In the genomic region with DNA sequence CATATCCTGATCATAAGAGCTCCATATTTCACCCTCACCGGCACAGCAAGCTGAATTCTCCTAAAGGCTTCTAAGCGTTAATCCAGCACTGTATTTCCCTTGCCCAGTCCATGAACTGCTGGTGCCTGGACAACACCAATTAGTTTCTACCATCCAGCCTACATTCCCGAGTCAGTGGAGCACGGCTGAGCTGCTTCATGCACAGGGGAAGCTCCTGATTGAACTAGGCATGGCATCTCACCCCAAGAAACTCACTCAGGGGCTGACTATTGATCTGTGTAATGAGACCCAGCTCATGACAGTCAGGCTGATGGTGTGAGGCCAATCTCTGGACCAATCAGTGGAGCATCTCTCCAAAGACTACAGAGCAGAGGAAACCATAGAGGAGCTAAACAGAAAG, we compare ENCODE assay signal across 25 mouse cellular contexts.
DNase-seq lines count a peak whose midpoint lies in the region; ATAC-seq lines count a peak whose summit lies in the region.
"Had no signal": no experiment of that assay in that cellular context is flagged by ENCODE, and none has a peak within 500 bp of the region (broad histone marks: within the 10 kb centered on the region; RNA-seq: fewer than 3 reads in every experiment).

No protein-coding gene starts in this region.

- peak; percentile 63 for ATAC-seq in kidney, embryonic 16.5 days (ENCODE audit: low FRiP score, low TSS enrichment)
- ATAC-seq in megakaryocyte, adult 5-6 weeks (ENCODE audit: poor library complexity, severe bottlenecking) = no peak
- ATAC-seq: forebrain, embryonic 14.5 days; forebrain, postnatal 0 days had no signal

- 45% methylated on average over 4 of the region's 4 CpGs for whole genome bisulfite sequencing in kidney, embryonic 16.5 days

- no peak overlapping the region for H3K4me2 ChIP-seq in kidney, embryonic 16.5 days (replicated peaks; ENCODE audit: low read depth, low read length)
- H3K4me2 ChIP-seq: embryonic facial prominence, embryonic 12.5 days; embryonic facial prominence, embryonic 15.5 days; heart, embryonic 13.5 days; hindbrain, embryonic 14.5 days had no signal

- no peak overlapping the region for H3K27ac ChIP-seq in kidney, embryonic 16.5 days (ENCODE audit: low read length)
- H3K27ac ChIP-seq: embryonic facial prominence, embryonic 12.5 days; embryonic facial prominence, embryonic 15.5 days; gastrocnemius, adult 2 months; heart, embryonic 10.5 days; heart, embryonic 13.5 days; hindbrain, embryonic 14.5 days had no signal

- H3K4me1 ChIP-seq in kidney, embryonic 16.5 days (ENCODE audit: insufficient read depth, low read length) = no peaks in the 10 kb centered on the region
- H3K4me1 ChIP-seq: embryonic facial prominence, embryonic 12.5 days; embryonic facial prominence, embryonic 15.5 days; heart, embryonic 10.5 days; heart, embryonic 13.5 days had no signal

- H3K4me3 ChIP-seq in kidney, embryonic 16.5 days (ENCODE audit: low read length) = no peak overlapping the region
- H3K4me3 ChIP-seq: embryonic facial prominence, embryonic 12.5 days; embryonic facial prominence, embryonic 15.5 days; gastrocnemius, adult 2 months; heart, embryonic 10.5 days; heart, embryonic 13.5 days had no signal

- no peaks in the 10 kb centered on the region for H3K27me3 ChIP-seq in kidney, embryonic 16.5 days (ENCODE audit: insufficient read depth, low read length)
- H3K27me3 ChIP-seq: embryonic facial prominence, embryonic 12.5 days; embryonic facial prominence, embryonic 15.5 days; heart, embryonic 13.5 days had no signal

- peak; percentile 2 for DNase-seq in heart, adult 11 months
- DNase-seq in heart, adult 9 months (ENCODE audit: low spot score in 2 of 2) = no peak
- DNase-seq in kidney, postnatal 14 days = no peak
- peak; percentile 61 for DNase-seq in Muller cell, postnatal 12 days (ENCODE audit: inconsistent ontology term)
- peak; percentile 33 for DNase-seq in retina, postnatal 1 day
- DNase-seq: adrenal gland, adult 2 months; adrenal gland, postnatal 14 days; cerebellum, adult 11 months; cerebellum, adult 2 months; cerebellum, adult 9-11 months; cerebellum, postnatal 25 days; forebrain, postnatal 0 days; gastrocnemius, adult 2 months; gastrocnemius, postnatal 14 days; heart, adult 18-20 months; heart, postnatal 14 days; heart, postnatal 4 days had no signal

- no peaks in the 10 kb centered on the region for H3K9me3 ChIP-seq in kidney, embryonic 16.5 days (ENCODE audit: low read length)
- H3K9me3 ChIP-seq: embryonic facial prominence, embryonic 12.5 days; embryonic facial prominence, embryonic 15.5 days; heart, embryonic 10.5 days; heart, embryonic 13.5 days had no signal

- no peak overlapping the region for H3K9ac ChIP-seq in kidney, embryonic 16.5 days (replicated peaks; ENCODE audit: low read length)
- H3K9ac ChIP-seq: embryonic facial prominence, embryonic 12.5 days; embryonic facial prominence, embryonic 15.5 days; forebrain, postnatal 0 days; heart, embryonic 13.5 days; hindbrain, embryonic 14.5 days had no signal

- H3K36me3 ChIP-seq in kidney, embryonic 16.5 days (ENCODE audit: insufficient read depth, low read length) = no peaks in the 10 kb centered on the region
- H3K36me3 ChIP-seq: embryonic facial prominence, embryonic 12.5 days; embryonic facial prominence, embryonic 15.5 days; heart, embryonic 10.5 days; heart, embryonic 13.5 days had no signal

Comparison
In these comparisons a context has a peak if more than half of its experiments do, and no peak if none do; other contexts are left out.
1. DNase-seq: peak in heart, adult 11 months (single experiment), Muller cell, postnatal 12 days (single experiment) and retina, postnatal 1 day (single experiment); none in heart, adult 9 months (0 of 2) and kidney, postnatal 14 days (single experiment).